Mouse (Mus musculus) liver, embryonic 14.5 days (tissue): ENCODE data around the gene Rnf2.

Experiments
- CTCF ChIP-seq: IDR thresholded peaks from 2 replicates; pipeline ENCODE4 v1.5.1; 2016; ENCODE audit warnings: antibody characterized with exemption, low read depth, control low read depth
- EP300 ChIP-seq: IDR thresholded peaks from 2 replicates; pipeline ENCODE4 v1.6.1; 2016; ENCODE audit warnings: antibody characterized with exemption, low read depth

- no peak for TF ChIP-seq CTCF
- no peak for TF ChIP-seq EP300
These were observed 15.0 kb upstream of the Rnf2 start for GRCm38 (mm10) chr1:151515733-151516132.
